Mouse (Mus musculus): ENCODE results near the gene Slc25a39. TPM values are rescaled to one million over a fixed set of nuclear protein-coding genes. Genes with fewer than 3 reads are reported as not detected.

The Slc25a39 gene
- total and polyA plus RNA-seq, 2 experiments from 2014 or later = 176 to 194 TPM

DNA sequence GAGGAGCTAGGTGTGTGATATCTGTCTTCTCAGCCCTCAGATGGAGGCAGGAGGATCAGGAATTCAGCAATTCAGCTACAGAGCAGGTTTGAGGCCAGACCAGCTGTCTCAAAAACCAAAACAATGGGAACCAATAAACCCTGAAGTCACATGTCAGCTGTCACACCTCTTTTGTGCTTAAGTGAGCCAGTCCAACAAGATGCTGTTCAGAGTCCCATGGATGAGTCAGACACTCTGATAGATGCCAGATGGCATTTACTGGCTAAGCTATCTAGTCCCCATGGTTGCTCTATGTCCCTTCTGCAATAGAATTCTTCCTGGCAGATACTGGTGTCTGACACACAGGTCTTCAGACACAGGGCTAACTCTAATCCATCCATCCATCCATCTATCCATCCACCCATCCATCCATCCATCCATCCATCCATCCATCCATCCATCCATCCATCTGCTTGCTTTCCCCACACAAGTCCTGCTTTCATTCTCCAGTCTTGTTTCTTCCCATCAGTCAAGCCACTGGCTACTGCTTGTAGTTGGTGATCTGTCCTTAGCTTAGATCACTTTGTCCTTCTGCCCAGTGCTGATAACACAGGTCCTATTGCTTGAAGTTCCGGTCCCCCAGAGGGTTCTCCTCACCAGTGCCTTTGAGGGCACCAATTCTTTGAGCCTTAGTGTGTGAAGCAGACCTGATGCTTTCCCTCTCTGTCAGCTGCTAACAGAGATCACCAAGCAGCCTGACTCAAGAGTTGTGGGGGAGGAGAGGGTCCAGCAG is 24.2 kb downstream of the Slc25a39 start:
- WGBS = 88% methylated on average over 1 of the region's 1 CpGs

DNA sequence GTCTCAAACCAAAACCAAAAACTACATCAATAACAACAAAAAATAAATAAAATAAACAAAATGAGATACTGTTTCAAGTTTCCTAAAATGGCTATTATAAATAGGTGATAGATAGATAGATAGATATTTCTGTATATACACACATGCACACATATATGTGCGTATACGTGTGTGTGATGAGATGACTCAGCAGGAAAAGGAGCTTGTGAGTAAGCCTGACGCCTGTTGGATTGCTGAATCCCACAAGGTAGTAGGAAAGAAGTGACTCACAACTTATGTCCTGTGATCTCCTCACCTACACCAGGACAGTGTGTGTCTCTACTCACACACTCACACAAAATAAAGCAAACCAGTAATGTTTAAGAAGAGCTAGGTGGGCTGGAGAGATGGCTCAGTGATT is 25.0 kb downstream of the Slc25a39 start:
- Histone ChIP-seq H3K36me3 (ENCODE audit: insufficient read depth, low read length) (no peaks in the 10 kb centered on the region), H3K27me3 (ENCODE audit: insufficient read depth, low read length) (no peaks in the 10 kb centered on the region), H3K4me1 (ENCODE audit: insufficient read depth, low read length) (no peaks in the 10 kb centered on the region), H3K4me2 (ENCODE audit: low read depth, low read length) (no peak overlapping the region), H3K9me3 (ENCODE audit: low read length) (no peaks in the 10 kb centered on the region), H3K4me3 (ENCODE audit: low read length) (no peak overlapping the region), H3K27ac (no peak overlapping the region), H3K9ac (replicated peaks; ENCODE audit: low read length) (no peak overlapping the region)
- DNase-seq (ENCODE audit: low spot score) (no peak), ATAC-seq (no peak)
- no peak for TF ChIP-seq CTCF (IDR thresholded peaks at IDR 0.05; ENCODE audit: low read depth)
- 88% methylated on average over 3 of the region's 3 CpGs for WGBS

More for the DNA sequence above, 24.2 kb downstream of the Slc25a39 start:
- DNase-seq (ENCODE audit: low spot score) (no peak), ATAC-seq (no peak)
- Histone ChIP-seq H3K36me3 (ENCODE audit: insufficient read depth, low read length) (no peaks in the 10 kb centered on the region), H3K27me3 (ENCODE audit: insufficient read depth, low read length) (no peaks in the 10 kb centered on the region), H3K4me1 (ENCODE audit: insufficient read depth, low read length) (no peaks in the 10 kb centered on the region), H3K9me3 (ENCODE audit: low read length) (no peaks in the 10 kb centered on the region), H3K4me2 (ENCODE audit: low read depth, low read length) (no peak overlapping the region), H3K9ac (replicated peaks; ENCODE audit: low read length) (no peak overlapping the region), H3K4me3 (ENCODE audit: low read length) (no peak overlapping the region), H3K27ac (no peak overlapping the region)
- no peak for TF ChIP-seq CTCF (IDR thresholded peaks at IDR 0.05; ENCODE audit: low read depth)

DNA sequence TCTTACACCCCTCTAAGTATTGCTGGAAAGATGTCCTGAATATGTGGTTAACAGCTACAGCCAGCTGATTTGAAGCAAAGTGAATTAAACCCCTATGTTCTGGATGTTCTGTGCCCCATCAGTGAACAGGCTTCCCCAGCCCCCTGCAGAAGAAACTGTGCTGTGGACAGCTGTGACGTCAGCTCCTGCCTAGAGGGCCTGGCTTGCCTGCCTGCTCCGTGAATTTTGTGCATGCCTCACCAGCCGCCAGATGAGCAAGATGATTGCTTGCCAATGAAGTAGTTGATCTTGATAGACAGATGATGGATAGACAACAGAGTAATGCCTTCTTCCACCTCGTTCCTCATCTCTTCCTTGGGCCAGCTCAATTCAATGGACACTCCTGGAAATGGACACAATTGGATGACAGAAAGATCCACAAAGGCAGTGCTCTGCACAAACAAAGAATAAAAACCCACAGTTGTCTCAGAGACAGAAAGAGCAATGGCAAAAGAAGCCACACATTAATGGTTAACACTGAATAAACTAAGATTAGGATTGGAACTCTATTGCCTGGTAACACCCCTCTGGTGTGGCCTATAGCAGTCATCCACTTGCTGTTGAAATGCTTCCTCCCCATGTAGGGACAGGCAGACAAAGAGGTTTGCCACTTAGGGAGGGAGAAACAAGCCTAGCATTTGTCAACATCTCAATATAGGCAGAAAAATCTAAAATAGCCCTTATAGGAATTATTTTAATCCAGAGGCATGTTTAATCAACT is 26.2 kb downstream of the Slc25a39 start:
- ATAC-seq (no peak), DNase-seq (ENCODE audit: low spot score) (no peak)
- H3K4me1 ChIP-seq (ENCODE audit: insufficient read depth, low read length) = no peaks in the 10 kb centered on the region
- H3K27ac ChIP-seq = no peak overlapping the region
- no peaks in the 10 kb centered on the region for H3K27me3 ChIP-seq (ENCODE audit: insufficient read depth, low read length)
- no peak for TF ChIP-seq CTCF (IDR thresholded peaks at IDR 0.05; ENCODE audit: low read depth)
- WGBS = 27% methylated on average over 4 of the region's 4 CpGs
- no peak overlapping the region for H3K4me3 ChIP-seq (ENCODE audit: low read length)
- no peaks in the 10 kb centered on the region for H3K36me3 ChIP-seq (ENCODE audit: insufficient read depth, low read length)
- no peaks in the 10 kb centered on the region for H3K9me3 ChIP-seq (ENCODE audit: low read length)
- H3K9ac ChIP-seq (replicated peaks; ENCODE audit: low read length) = no peak overlapping the region
- H3K4me2 ChIP-seq (ENCODE audit: low read depth, low read length) = no peak overlapping the region

DNA sequence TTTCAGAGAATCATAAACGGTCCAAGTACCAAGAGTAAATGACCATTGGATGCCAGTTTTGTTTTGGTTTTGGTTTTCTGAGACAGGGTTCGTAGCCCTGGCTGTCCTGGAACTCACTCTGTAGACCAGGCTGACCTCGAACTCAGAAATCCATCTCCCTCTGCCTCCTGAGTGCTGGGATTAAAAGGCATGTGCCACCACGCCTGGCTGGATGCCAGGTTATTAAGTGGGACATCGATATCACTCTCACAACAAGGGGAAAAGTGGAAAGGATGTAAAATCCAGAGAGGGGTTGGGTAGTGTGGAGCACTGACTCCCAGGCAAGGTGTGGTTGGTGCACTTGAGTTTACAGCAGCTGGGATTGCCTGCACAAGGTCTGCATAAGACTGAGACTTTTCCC is 27.7 kb downstream of the Slc25a39 start:
- Histone ChIP-seq H3K4me3 (ENCODE audit: low read length) (no peak overlapping the region), H3K27me3 (ENCODE audit: insufficient read depth, low read length) (no peaks in the 10 kb centered on the region), H3K9me3 (ENCODE audit: low read length) (no peaks in the 10 kb centered on the region), H3K27ac (no peak overlapping the region), H3K4me2 (ENCODE audit: low read depth, low read length) (no peak overlapping the region), H3K4me1 (ENCODE audit: insufficient read depth, low read length) (peaks cover 7% of the 10 kb centered on the region), H3K9ac (replicated peaks; ENCODE audit: low read length) (no peak overlapping the region), H3K36me3 (ENCODE audit: insufficient read depth, low read length) (no peaks in the 10 kb centered on the region)
- no peak for TF ChIP-seq CTCF (IDR thresholded peaks at IDR 0.05; ENCODE audit: low read depth)
- no peak for DNase-seq (ENCODE audit: low spot score)
- WGBS = 69% methylated on average over 5 of the region's 5 CpGs
- ATAC-seq = no peak

DNA sequence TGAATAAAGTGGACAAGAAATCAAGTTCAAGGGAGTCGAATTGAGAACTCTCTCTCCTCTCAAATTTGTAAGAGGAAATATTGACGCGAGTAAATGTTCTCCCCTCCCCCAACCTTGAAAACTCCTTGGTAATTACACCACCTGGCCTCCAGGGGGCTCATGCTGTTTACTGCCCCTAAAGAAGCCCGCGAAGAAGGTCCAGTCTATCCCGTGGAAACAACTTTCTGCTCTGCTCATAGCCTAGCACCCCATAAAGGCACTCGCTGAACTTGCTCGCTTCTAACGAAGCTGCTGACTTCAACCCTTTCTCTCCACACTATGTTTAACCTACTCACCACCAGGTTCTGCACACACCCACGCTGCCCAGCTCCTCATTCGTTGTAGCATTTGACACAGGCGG is 30.6 kb downstream of the Slc25a39 start:
- ATAC-seq = no peak
- no peak overlapping the region for H3K27ac ChIP-seq
- no peaks in the 10 kb centered on the region for H3K27me3 ChIP-seq (ENCODE audit: insufficient read depth, low read length)
- no peaks in the 10 kb centered on the region for H3K36me3 ChIP-seq (ENCODE audit: insufficient read depth, low read length)
- WGBS = 67% methylated on average over 12 of the region's 12 CpGs
- DNase-seq (ENCODE audit: low spot score) = no peak
- no peaks in the 10 kb centered on the region for H3K9me3 ChIP-seq (ENCODE audit: low read length)
- H3K4me2 ChIP-seq (ENCODE audit: low read depth, low read length) = no peak overlapping the region
- H3K9ac ChIP-seq (replicated peaks; ENCODE audit: low read length) = no peak overlapping the region
- TF ChIP-seq CTCF (IDR thresholded peaks at IDR 0.05; ENCODE audit: low read depth) = peak; percentile 43
- H3K4me1 ChIP-seq (ENCODE audit: insufficient read depth, low read length) = peaks cover 8% of the 10 kb centered on the region
- H3K4me3 ChIP-seq (ENCODE audit: low read length) = no peak overlapping the region

DNA sequence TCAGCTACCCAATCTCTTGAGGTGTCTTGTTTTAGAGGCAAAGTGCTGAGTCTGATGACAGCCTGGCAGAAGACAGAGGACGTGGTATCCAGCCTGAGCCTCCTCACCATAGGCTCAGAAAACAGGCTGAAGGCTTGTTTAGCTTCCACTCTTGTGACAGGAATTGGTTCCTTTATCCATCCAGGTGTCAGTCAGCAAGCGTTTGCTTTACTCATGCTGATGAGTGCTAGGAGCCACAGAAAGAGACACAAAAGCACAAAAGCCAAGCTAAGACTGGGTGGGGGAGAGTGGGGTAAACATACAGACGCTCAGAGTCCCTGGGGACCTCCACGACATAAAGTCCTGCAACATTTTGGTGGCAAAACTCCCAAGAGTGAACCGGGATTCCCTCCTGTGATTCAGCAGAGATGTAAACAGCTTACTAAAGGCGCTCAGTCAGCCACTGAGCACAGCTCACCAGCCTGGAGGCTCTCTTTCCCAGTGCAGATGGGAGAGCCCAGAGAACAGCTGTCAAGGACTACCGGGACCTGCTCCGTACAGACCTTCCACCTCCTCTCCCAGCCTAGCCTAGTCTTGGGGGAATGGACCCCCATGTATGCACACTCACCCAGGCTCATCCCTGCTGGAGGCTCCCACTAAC is 31.4 kb downstream of the Slc25a39 start:
- ATAC-seq = no peak

More for the DNA sequence above, 31.4 kb downstream of the Slc25a39 start:
- H3K4me3 ChIP-seq (ENCODE audit: low read length) = no peak overlapping the region
- H3K27ac ChIP-seq = no peak overlapping the region
- peak overlapping the region; percentile 46; the same call in 1 of the 2 replicates for H3K4me2 ChIP-seq (ENCODE audit: low read depth, low read length)
- H3K9ac ChIP-seq (replicated peaks; ENCODE audit: low read length) = 0 out of 2 replicates have a peak overlapping the region, but pooled peaks have one; percentile 37
- H3K36me3 ChIP-seq (ENCODE audit: insufficient read depth, low read length) = no peaks in the 10 kb centered on the region
- peaks cover 8% of the 10 kb centered on the region for H3K4me1 ChIP-seq (ENCODE audit: insufficient read depth, low read length)
- TF ChIP-seq CTCF (IDR thresholded peaks at IDR 0.05; ENCODE audit: low read depth) = no peak
- 10% methylated on average over 8 of the region's 8 CpGs for WGBS
- no peaks in the 10 kb centered on the region for H3K9me3 ChIP-seq (ENCODE audit: low read length)
- no peaks in the 10 kb centered on the region for H3K27me3 ChIP-seq (ENCODE audit: insufficient read depth, low read length)
- DNase-seq (ENCODE audit: low spot score) = no peak

All from hindbrain, postnatal 0 days (tissue).